Mouse (Mus musculus): Measurements from ENCODE around the gene Grk2. TPM values are rescaled to one million over a fixed set of nuclear protein-coding genes. Genes with fewer than 3 reads are reported as not detected.

The Grk2 gene
- polyA plus RNA-seq, 1 experiment from 2014 or later = 15.9 TPM

- Histone ChIP-seq H3K36me3 (ENCODE audit: insufficient read depth, low read length) (peaks cover 30% of the 10 kb centered on the region), H3K9ac (replicated peaks; ENCODE audit: low read length) (peak within 1 kb of the TSS; percentile 75), H3K9me3 (ENCODE audit: low read length) (peaks cover 4% of the 10 kb centered on the region; the same call in 1 of the 2 replicates), H3K4me3 (ENCODE audit: low read length) (peak within 1 kb of the TSS; percentile 65), H3K27ac (ENCODE audit: low read length) (peak within 1 kb of the TSS; percentile 49; the same call in 1 of the 2 replicates), H3K27me3 (ENCODE audit: insufficient read depth, low read length) (no peaks in the 10 kb centered on the region), H3K4me1 (ENCODE audit: insufficient read depth, low read length) (peaks cover 9% of the 10 kb centered on the region; the same call in 1 of the 2 replicates), H3K4me2 (replicated peaks; ENCODE audit: low read depth, low read length) (peak within 1 kb of the TSS; percentile 79)
- WGBS = under 1% methylated on average over 49 of the region's 50 CpGs
- ATAC-seq (ENCODE audit: low FRiP score, low TSS enrichment) = peak; percentile 94
Observed at GRCm38 (mm10) chr19:4282898-4283553, 23.0 kb downstream of the Grk2 start, which contains the start of gene Ankrd13d. Gene Ankrd13d, minus strand, starts transcription at chr19:4283137.

- peaks cover 10% of the 10 kb centered on the region; the same call in 1 of the 2 replicates for H3K9me3 ChIP-seq (ENCODE audit: low read length)
- H3K4me2 ChIP-seq (replicated peaks; ENCODE audit: low read depth, low read length) = no peak overlapping the region
- H3K9ac ChIP-seq (replicated peaks; ENCODE audit: low read length) = no peak overlapping the region
- H3K4me3 ChIP-seq (ENCODE audit: low read length) = no peak overlapping the region
- peaks cover 5% of the 10 kb centered on the region; the same call in 1 of the 2 replicates for H3K36me3 ChIP-seq (ENCODE audit: insufficient read depth, low read length)
- H3K4me1 ChIP-seq (ENCODE audit: insufficient read depth, low read length) = peaks cover 9% of the 10 kb centered on the region; the same call in 1 of the 2 replicates
- ATAC-seq (ENCODE audit: low FRiP score, low TSS enrichment) = no peak
- WGBS = 94% methylated on average over 9 of the region's 9 CpGs
- H3K27ac ChIP-seq (ENCODE audit: low read length) = no peak overlapping the region
- H3K27me3 ChIP-seq (ENCODE audit: insufficient read depth, low read length) = no peaks in the 10 kb centered on the region
Observed at GRCm38 (mm10) chr19:4280425-4280824, 25.6 kb downstream of the Grk2 start.

- no peak for ATAC-seq (ENCODE audit: low FRiP score, low TSS enrichment)
- Histone ChIP-seq H3K27ac (ENCODE audit: low read length) (no peak overlapping the region), H3K4me3 (ENCODE audit: low read length) (no peak overlapping the region), H3K9me3 (ENCODE audit: low read length) (peaks cover 10% of the 10 kb centered on the region; the same call in 1 of the 2 replicates), H3K4me1 (ENCODE audit: insufficient read depth, low read length) (peaks cover 9% of the 10 kb centered on the region; the same call in 1 of the 2 replicates), H3K9ac (replicated peaks; ENCODE audit: low read length) (no peak overlapping the region), H3K27me3 (ENCODE audit: insufficient read depth, low read length) (no peaks in the 10 kb centered on the region), H3K4me2 (replicated peaks; ENCODE audit: low read depth, low read length) (no peak overlapping the region), H3K36me3 (ENCODE audit: insufficient read depth, low read length) (peaks cover 4% of the 10 kb centered on the region; the same call in 1 of the 2 replicates)
- 97% methylated on average over 1 of the region's 1 CpGs for WGBS
Observed at GRCm38 (mm10) chr19:4279487-4279886, 26.5 kb downstream of the Grk2 start.

- no peak for ATAC-seq (ENCODE audit: low FRiP score, low TSS enrichment)
- peaks cover 4% of the 10 kb centered on the region; the same call in 1 of the 2 replicates for H3K9me3 ChIP-seq (ENCODE audit: low read length)
Observed at GRCm38 (mm10) chr19:4270972-4271371, 35.0 kb downstream of the Grk2 start.

GRCm38 (mm10) chr19:4270187-4270586, 35.8 kb downstream of the Grk2 start:
- Histone ChIP-seq H3K27ac (ENCODE audit: low read length) (no peak overlapping the region), H3K36me3 (ENCODE audit: insufficient read depth, low read length) (no peaks in the 10 kb centered on the region), H3K4me2 (replicated peaks; ENCODE audit: low read depth, low read length) (no peak overlapping the region), H3K4me1 (ENCODE audit: insufficient read depth, low read length) (peaks cover 7% of the 10 kb centered on the region; the same call in 1 of the 2 replicates), H3K27me3 (ENCODE audit: insufficient read depth, low read length) (no peaks in the 10 kb centered on the region), H3K9me3 (ENCODE audit: low read length) (no peaks in the 10 kb centered on the region), H3K4me3 (ENCODE audit: low read length) (no peak overlapping the region), H3K9ac (replicated peaks; ENCODE audit: low read length) (no peak overlapping the region)
- 71% methylated on average over 6 of the region's 6 CpGs for WGBS
- no peak for ATAC-seq (ENCODE audit: low FRiP score, low TSS enrichment)

More at GRCm38 (mm10) chr19:4270972-4271371, 35.0 kb downstream of the Grk2 start:
- no peak overlapping the region for H3K4me2 ChIP-seq (replicated peaks; ENCODE audit: low read depth, low read length)
- 92% methylated on average over 11 of the region's 11 CpGs for WGBS
- no peaks in the 10 kb centered on the region for H3K36me3 ChIP-seq (ENCODE audit: insufficient read depth, low read length)
- no peak overlapping the region for H3K9ac ChIP-seq (replicated peaks; ENCODE audit: low read length)
- no peaks in the 10 kb centered on the region for H3K27me3 ChIP-seq (ENCODE audit: insufficient read depth, low read length)
- H3K4me3 ChIP-seq (ENCODE audit: low read length) = no peak overlapping the region
- H3K4me1 ChIP-seq (ENCODE audit: insufficient read depth, low read length) = peaks cover 7% of the 10 kb centered on the region; the same call in 1 of the 2 replicates
- no peak overlapping the region for H3K27ac ChIP-seq (ENCODE audit: low read length)

GRCm38 (mm10) chr19:4268566-4269361, 37.3 kb downstream of the Grk2 start, which contains the start of gene Ssh3:
Gene Ssh3, minus strand, starts transcription at chr19:4269180.
- peak; percentile 97 for ATAC-seq (ENCODE audit: low FRiP score, low TSS enrichment)
- no peaks in the 10 kb centered on the region; the same call in 1 of the 2 replicates for H3K36me3 ChIP-seq (ENCODE audit: insufficient read depth, low read length)
- no peaks in the 10 kb centered on the region for H3K9me3 ChIP-seq (ENCODE audit: low read length)
- peak within 1 kb of the TSS; percentile 54 for H3K4me2 ChIP-seq (replicated peaks; ENCODE audit: low read depth, low read length)
- H3K4me1 ChIP-seq (ENCODE audit: insufficient read depth, low read length) = peaks cover 7% of the 10 kb centered on the region; the same call in 1 of the 2 replicates
- H3K27me3 ChIP-seq (ENCODE audit: insufficient read depth, low read length) = no peaks in the 10 kb centered on the region
- H3K4me3 ChIP-seq (ENCODE audit: low read length) = peak within 1 kb of the TSS; percentile 53
- peak within 1 kb of the TSS; percentile 59 for H3K9ac ChIP-seq (replicated peaks; ENCODE audit: low read length)
- 7% methylated on average over 46 of the region's 46 CpGs for WGBS
- H3K27ac ChIP-seq (ENCODE audit: low read length) = no peak within 1 kb of the TSS

GRCm38 (mm10) chr19:4265956-4266355, 40.1 kb downstream of the Grk2 start:
- no peak overlapping the region for H3K9ac ChIP-seq (replicated peaks; ENCODE audit: low read length)
- no peak overlapping the region for H3K4me2 ChIP-seq (replicated peaks; ENCODE audit: low read depth, low read length)
- no peak for ATAC-seq (ENCODE audit: low FRiP score, low TSS enrichment)
- 66% methylated on average over 4 of the region's 4 CpGs for WGBS
- no peaks in the 10 kb centered on the region; the same call in 1 of the 2 replicates for H3K36me3 ChIP-seq (ENCODE audit: insufficient read depth, low read length)
- H3K4me1 ChIP-seq (ENCODE audit: insufficient read depth, low read length) = peaks cover 7% of the 10 kb centered on the region; the same call in 1 of the 2 replicates
- H3K4me3 ChIP-seq (ENCODE audit: low read length) = no peak overlapping the region
- H3K27me3 ChIP-seq (ENCODE audit: insufficient read depth, low read length) = no peaks in the 10 kb centered on the region
- no peaks in the 10 kb centered on the region for H3K9me3 ChIP-seq (ENCODE audit: low read length)
- H3K27ac ChIP-seq (ENCODE audit: low read length) = no peak overlapping the region

GRCm38 (mm10) chr19:4264171-4264780, 41.7 kb downstream of the Grk2 start:
- no peaks in the 10 kb centered on the region for H3K9me3 ChIP-seq (ENCODE audit: low read length)
- ATAC-seq (ENCODE audit: low FRiP score, low TSS enrichment) = no peak
- H3K27me3 ChIP-seq (ENCODE audit: insufficient read depth, low read length) = no peaks in the 10 kb centered on the region
- no peak overlapping the region for H3K9ac ChIP-seq (replicated peaks; ENCODE audit: low read length)
- no peak overlapping the region for H3K4me3 ChIP-seq (ENCODE audit: low read length)
- 94% methylated on average over 6 of the region's 6 CpGs for WGBS
- no peaks in the 10 kb centered on the region; the same call in 1 of the 2 replicates for H3K36me3 ChIP-seq (ENCODE audit: insufficient read depth, low read length)
- peaks cover 7% of the 10 kb centered on the region; the same call in 1 of the 2 replicates for H3K4me1 ChIP-seq (ENCODE audit: insufficient read depth, low read length)
- no peak overlapping the region for H3K4me2 ChIP-seq (replicated peaks; ENCODE audit: low read depth, low read length)
- H3K27ac ChIP-seq (ENCODE audit: low read length) = no peak overlapping the region

GRCm38 (mm10) chr19:4263702-4264101, 42.3 kb downstream of the Grk2 start:
- Histone ChIP-seq H3K4me1 (ENCODE audit: insufficient read depth, low read length) (0 out of 2 replicates have a peak, but pooled peaks cover 7% of the 10 kb centered on the region), H3K9me3 (ENCODE audit: low read length) (no peaks in the 10 kb centered on the region), H3K27me3 (ENCODE audit: insufficient read depth, low read length) (no peaks in the 10 kb centered on the region), H3K36me3 (ENCODE audit: insufficient read depth, low read length) (no peaks in the 10 kb centered on the region; the same call in 1 of the 2 replicates), H3K9ac (replicated peaks; ENCODE audit: low read length) (no peak overlapping the region), H3K4me3 (ENCODE audit: low read length) (no peak overlapping the region), H3K27ac (ENCODE audit: low read length) (no peak overlapping the region), H3K4me2 (replicated peaks; ENCODE audit: low read depth, low read length) (no peak overlapping the region)
- 69% methylated on average over 14 of the region's 14 CpGs for WGBS
- ATAC-seq (ENCODE audit: low FRiP score, low TSS enrichment) = no peak

Data from kidney, embryonic 16.5 days (tissue).